Mouse (Mus musculus) layer of hippocampus, adult 11-12 months (tissue): Measurements from ENCODE around the gene Mesp1.

Source experiments
- DNase-seq: peaks from one replicate; pipeline ENCODE4 v3.0.0; 2022; ENCODE audit warnings: low spot score

Mesp1 gene

GRCm38 (mm10) chr7:79793688-79794087, at the start of gene Mesp1:
TSS of gene Mesp1 (minus strand) at chr7:79793788.
- DNase-seq: no peak

GRCm38 (mm10) chr7:79842163-79842562, 48.6 kb upstream of the Mesp1 start:
- DNase-seq: no peak

GRCm38 (mm10) chr7:79837247-79837646, 43.7 kb upstream of the Mesp1 start:
- no peak for DNase-seq

- DNase-seq: no peak
Measured at GRCm38 (mm10) chr7:79835196-79835595, 41.6 kb upstream of the Mesp1 start.

GRCm38 (mm10) chr7:79832980-79833379, 39.4 kb upstream of the Mesp1 start:
- DNase-seq: no peak

- no peak for DNase-seq
Measured at GRCm38 (mm10) chr7:79831585-79831984, 38.0 kb upstream of the Mesp1 start.

GRCm38 (mm10) chr7:79831145-79831544, 37.6 kb upstream of the Mesp1 start:
- DNase-seq: no peak

GRCm38 (mm10) chr7:79828341-79828740, 34.8 kb upstream of the Mesp1 start:
- DNase-seq: no peak

- no peak for DNase-seq
Measured at GRCm38 (mm10) chr7:79822092-79822695, 28.6 kb upstream of the Mesp1 start.

- no peak for DNase-seq
Measured at GRCm38 (mm10) chr7:79819996-79820395, 26.4 kb upstream of the Mesp1 start.

- no peak for DNase-seq
Measured at GRCm38 (mm10) chr7:79819515-79819914, 25.9 kb upstream of the Mesp1 start.

GRCm38 (mm10) chr7:79818321-79818720, 24.7 kb upstream of the Mesp1 start:
- DNase-seq: no peak

GRCm38 (mm10) chr7:79813409-79813808, 19.8 kb upstream of the Mesp1 start:
- no peak for DNase-seq

GRCm38 (mm10) chr7:79810611-79811506, 17.3 kb upstream of the Mesp1 start, which contains the start of gene Mesp2:
TSS of gene Mesp2 (plus strand) at chr7:79810727.
- DNase-seq: peak; percentile 55

GRCm38 (mm10) chr7:79808561-79808960, 15.0 kb upstream of the Mesp1 start:
- no peak for DNase-seq

GRCm38 (mm10) chr7:79803887-79804286, 10.3 kb upstream of the Mesp1 start:
- no peak for DNase-seq

GRCm38 (mm10) chr7:79802037-79802436, 8.4 kb upstream of the Mesp1 start:
- no peak for DNase-seq

GRCm38 (mm10) chr7:79801391-79801790, 7.8 kb upstream of the Mesp1 start:
- DNase-seq: no peak

- no peak for DNase-seq
Measured at GRCm38 (mm10) chr7:79800336-79800735, 6.7 kb upstream of the Mesp1 start.

- no peak for DNase-seq
Measured at GRCm38 (mm10) chr7:79799506-79799905, 5.9 kb upstream of the Mesp1 start.

- DNase-seq: peak; percentile 86
Measured at GRCm38 (mm10) chr7:79799048-79799447, 5.5 kb upstream of the Mesp1 start.

- DNase-seq: no peak
Measured at GRCm38 (mm10) chr7:79798606-79799005, 5.0 kb upstream of the Mesp1 start.
